Mouse (Mus musculus) kidney, postnatal 10 days (tissue): Measurements from ENCODE around the gene Sf3b3.
A peak's percentile ranks its signal among the peaks of the same experiment; 100 is the strongest.

Experiments
- DNase-seq: peaks from one replicate; pipeline ENCODE4 v3.0.0; 2021; ENCODE audit warnings: mixed read lengths

Sf3b3 gene

DNA sequence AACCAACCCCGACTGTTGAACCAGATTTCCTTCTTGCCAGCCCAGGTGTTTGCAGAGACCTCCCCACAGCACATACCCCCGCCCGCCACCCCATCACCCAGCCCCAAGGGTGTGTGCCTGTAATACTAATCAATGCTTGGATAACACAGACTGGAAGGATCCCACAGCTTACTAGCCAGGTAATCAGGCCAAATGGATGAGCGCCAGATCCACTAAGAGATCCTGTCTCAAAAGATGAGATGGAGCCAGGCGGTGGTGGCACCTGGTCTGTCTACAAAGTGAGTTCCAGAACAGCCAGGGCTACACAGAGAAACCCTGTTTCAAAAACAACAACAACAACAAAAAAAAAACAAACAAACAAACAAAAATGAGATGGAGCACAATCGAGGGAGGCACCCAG, 79.3 kb downstream of the Sf3b3 start:
- DNase-seq, result no peak

DNA sequence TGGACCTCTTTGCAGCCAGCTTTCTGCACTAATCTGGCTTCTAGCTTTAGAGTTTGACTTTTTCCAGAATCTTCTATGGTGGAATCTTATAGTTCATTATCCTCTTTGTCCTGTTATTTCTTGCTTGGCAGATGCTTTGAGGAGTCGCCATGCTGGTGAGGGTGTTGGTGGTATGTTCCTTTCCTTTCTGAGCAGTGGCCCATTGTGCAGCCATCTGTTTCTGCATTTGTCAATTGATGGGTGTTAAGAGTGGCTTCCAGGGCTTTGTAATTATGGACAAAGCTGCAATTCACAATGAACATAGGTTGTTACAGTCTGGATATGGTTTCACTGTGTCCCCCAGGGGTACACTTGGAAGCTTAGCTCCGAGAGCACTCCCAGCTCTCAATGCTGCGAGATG, 81.9 kb downstream of the Sf3b3 start:
- no peak for DNase-seq

DNA sequence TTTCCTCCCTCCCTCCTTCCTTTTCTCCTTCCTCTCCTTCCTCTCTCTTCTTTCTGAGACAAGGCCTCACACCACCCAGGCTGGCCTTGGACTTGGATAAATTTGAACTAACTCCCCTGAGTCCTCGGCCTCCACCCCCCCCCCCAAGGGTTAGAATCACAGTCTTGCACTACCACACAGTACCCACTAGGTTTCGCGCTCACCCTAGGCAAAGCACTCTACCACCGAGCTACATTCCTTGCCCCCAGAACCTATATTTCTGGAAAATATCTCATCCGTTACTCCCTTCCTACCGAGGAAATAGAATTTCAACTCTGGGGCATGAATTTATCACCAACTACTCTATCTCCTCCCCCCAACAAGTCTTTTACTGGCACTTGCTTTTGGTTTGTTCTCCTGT, 84.6 kb downstream of the Sf3b3 start:
- DNase-seq, result peak; percentile 42

DNA sequence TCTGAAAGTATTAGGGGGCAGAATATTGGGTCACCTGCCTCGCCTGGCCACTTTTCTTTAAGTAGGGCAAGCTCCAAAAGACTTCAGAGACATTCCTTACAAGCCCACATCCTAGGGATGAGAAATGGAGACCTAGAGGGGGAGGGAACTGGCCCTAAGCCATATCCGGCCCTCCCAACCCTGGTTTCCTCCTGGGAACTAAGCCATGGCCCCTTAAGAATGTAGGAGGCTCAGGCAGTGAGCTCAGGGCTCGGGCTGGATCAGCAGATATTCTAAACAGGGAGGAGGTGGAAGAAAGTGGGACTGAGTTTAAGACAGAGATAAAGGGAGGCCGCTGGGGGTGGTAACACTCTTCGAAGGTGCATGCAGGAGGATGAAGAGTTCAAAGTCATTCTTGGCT, 85.4 kb downstream of the Sf3b3 start:
- peak; percentile 89 for DNase-seq

DNA sequence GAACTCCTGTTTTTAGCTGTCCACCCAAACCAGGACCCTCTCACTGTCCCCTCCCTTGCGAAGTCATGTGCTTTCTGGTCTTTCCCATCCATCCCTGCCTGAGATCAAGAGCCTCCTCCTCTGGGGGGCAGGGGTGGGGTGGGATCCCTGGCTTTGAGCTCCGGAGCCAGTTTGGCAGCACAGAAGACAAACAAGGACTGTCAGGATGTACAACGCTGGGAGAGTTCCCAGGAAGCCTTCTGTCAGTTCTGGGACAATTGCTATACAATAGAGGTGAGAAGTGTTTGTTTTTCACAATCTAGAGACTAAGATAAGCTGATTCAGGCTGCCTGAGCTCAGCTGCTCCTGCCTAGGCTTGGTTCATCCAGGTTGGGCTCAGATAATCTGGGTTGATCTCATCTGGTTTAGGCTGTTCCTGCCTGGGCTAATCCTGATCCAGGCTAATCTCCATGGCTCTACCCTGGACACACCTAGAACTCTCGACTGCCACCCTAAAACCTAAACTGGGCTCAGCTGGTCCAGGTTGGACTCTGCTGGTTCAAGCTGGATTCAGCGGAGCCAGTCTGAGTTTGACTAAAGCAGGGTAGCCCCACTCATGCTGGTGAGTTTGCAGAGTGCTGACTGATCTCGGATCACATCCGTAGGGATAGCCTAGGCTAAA, 86.2 kb downstream of the Sf3b3 start:
- DNase-seq, result peak; percentile 43
